Mouse (Mus musculus) intestine, embryonic 15.5 days (tissue): ENCODE results near the gene Cenpl. TPM values are rescaled to one million over a fixed set of nuclear protein-coding genes. Genes with fewer than 3 reads are reported as not detected.

Experiments
- ATAC-seq: fragments of 200-750 bp; cut with Nextera tagmentation; 2 replicates; pipeline ENCODE4 v1.8.0; 2017; ENCODE audit warnings: moderate TSS enrichment, moderate library complexity
- H3K27ac ChIP-seq: fragments of 300-500 bp; sonication (generic); 2 replicates; pipeline ENCODE4 v1.5.1; 2015; ENCODE audit warnings: mild to moderate bottlenecking, inconsistent platforms
- H3K27me3 ChIP-seq: fragments of 300-500 bp; sonication (generic); replicated peaks from 2 replicates; pipeline ENCODE4 v1.6.1; 2015; ENCODE audit warnings: inconsistent platforms
- H3K36me3 ChIP-seq: fragments of 300-500 bp; sonication (generic); 2 replicates; pipeline ENCODE4 v1.6.1; 2015; ENCODE audit warnings: inconsistent platforms
- H3K4me1 ChIP-seq: fragments of 300-500 bp; sonication (generic); replicated peaks from 2 replicates; pipeline ENCODE4 v1.6.1; 2015; ENCODE audit warnings: inconsistent platforms
- H3K4me2 ChIP-seq: fragments of 300-500 bp; sonication (generic); replicated peaks from 2 replicates; pipeline ENCODE4 v1.6.1; 2015; ENCODE audit warnings: mild to moderate bottlenecking, inconsistent platforms
- H3K4me3 ChIP-seq: fragments of 300-500 bp; sonication (generic); replicated peaks from 2 replicates; pipeline ENCODE4 v1.5.1; 2015; ENCODE audit warnings: inconsistent platforms
- H3K9ac ChIP-seq: fragments of 300-500 bp; sonication (generic); 2 replicates; pipeline ENCODE4 v1.6.1; 2015; ENCODE audit warnings: inconsistent platforms
- H3K9me3 ChIP-seq: fragments of 300-500 bp; sonication (generic); 2 replicates; pipeline ENCODE4 v1.6.1; 2016; ENCODE audit warnings: inconsistent platforms
- whole genome bisulfite sequencing: fragments of 180-500 bp; shearing (Covaris S2); methylation state at CpG from one replicate; pipeline ENCODE4 v1.1.7; 2015; 5-methylcytosine and 5-hydroxymethylcytosine counted together
- polyA plus RNA-seq: library from polyadenylated mRNA; unstranded; fragments of >200 nt; fragmentation: Nextera tagmentation; extraction: Ambion mirVana; gene quantifications from 2 replicates; pipeline ENCODE4 v1.2.1, GENCODE M21; 2015

The Cenpl gene
- polyA plus RNA-seq, 1 experiment from 2014 or later = 27.5 TPM

GRCm38 (mm10) chr1:161057164-161057563, 13.3 kb upstream of the Cenpl start:
- WGBS = 97% methylated on average over 1 of the region's 1 CpGs

GRCm38 (mm10) chr1:161063351-161063750, 7.2 kb upstream of the Cenpl start:
- no peak overlapping the region for H3K9ac ChIP-seq
- H3K27me3 ChIP-seq = no peaks in the 10 kb centered on the region
- H3K4me3 ChIP-seq = no peak overlapping the region
- no peaks in the 10 kb centered on the region for H3K36me3 ChIP-seq
- 79% methylated on average over 1 of the region's 1 CpGs for WGBS
- no peaks in the 10 kb centered on the region for H3K4me1 ChIP-seq
- no peak overlapping the region for H3K4me2 ChIP-seq
- no peak overlapping the region for H3K27ac ChIP-seq
- no peak for ATAC-seq
- H3K9me3 ChIP-seq = no peaks in the 10 kb centered on the region

More at GRCm38 (mm10) chr1:161057164-161057563, 13.3 kb upstream of the Cenpl start:
- Histone ChIP-seq H3K27me3 (no peaks in the 10 kb centered on the region), H3K36me3 (no peaks in the 10 kb centered on the region), H3K9me3 (no peaks in the 10 kb centered on the region), H3K4me2 (no peak overlapping the region), H3K9ac (no peak overlapping the region), H3K4me3 (no peak overlapping the region), H3K27ac (no peak overlapping the region), H3K4me1 (no peaks in the 10 kb centered on the region)
- ATAC-seq = no peak

- 0% methylated on average over 12 of the region's 12 CpGs for WGBS
- H3K27ac ChIP-seq = peak overlapping the region; percentile 75; the same call in 1 of the 2 replicates
Measured at GRCm38 (mm10) chr1:161071272-161071620, 733 bp downstream of the Cenpl start.

DNA sequence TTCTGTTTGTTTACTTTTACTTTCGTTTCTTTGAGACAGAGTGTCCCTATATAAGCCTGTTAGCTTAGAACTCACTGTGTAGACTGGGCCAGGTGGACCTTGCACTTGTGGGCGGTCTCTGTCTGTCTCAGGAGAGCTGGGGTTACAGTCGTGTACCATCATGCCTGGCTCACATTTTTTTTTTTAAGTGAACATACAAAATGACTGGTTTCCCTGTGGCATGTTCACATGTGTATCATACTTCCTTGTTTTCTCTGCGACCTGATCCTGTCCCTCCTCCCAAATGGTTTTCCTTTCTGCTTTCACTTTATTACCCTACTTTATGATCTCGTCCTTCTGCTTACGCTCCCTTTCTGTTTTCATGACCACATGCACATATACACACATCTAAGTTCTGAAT, 5.7 kb downstream of the Cenpl start:
- peak; percentile 88 for ATAC-seq
- no peaks in the 10 kb centered on the region for H3K27me3 ChIP-seq
- H3K4me3 ChIP-seq = no peak overlapping the region
- H3K4me2 ChIP-seq = no peak overlapping the region; the same call in 1 of the 2 replicates
- H3K4me1 ChIP-seq = peaks cover 20% of the 10 kb centered on the region
- 62% methylated on average over 6 of the region's 6 CpGs for WGBS
- H3K9ac ChIP-seq = no peak overlapping the region
- H3K9me3 ChIP-seq = no peaks in the 10 kb centered on the region
- H3K27ac ChIP-seq = no peak overlapping the region
- peaks cover 4% of the 10 kb centered on the region; the same call in 1 of the 2 replicates for H3K36me3 ChIP-seq

More at GRCm38 (mm10) chr1:161071272-161071620, 733 bp downstream of the Cenpl start:
- Histone ChIP-seq H3K4me1 (peaks cover 20% of the 10 kb centered on the region), H3K4me3 (peak overlapping the region; percentile 79), H3K36me3 (no peaks in the 10 kb centered on the region), H3K4me2 (peak overlapping the region; percentile 78), H3K9ac (peak overlapping the region; percentile 77), H3K9me3 (no peaks in the 10 kb centered on the region), H3K27me3 (no peaks in the 10 kb centered on the region)
- ATAC-seq = no peak

DNA sequence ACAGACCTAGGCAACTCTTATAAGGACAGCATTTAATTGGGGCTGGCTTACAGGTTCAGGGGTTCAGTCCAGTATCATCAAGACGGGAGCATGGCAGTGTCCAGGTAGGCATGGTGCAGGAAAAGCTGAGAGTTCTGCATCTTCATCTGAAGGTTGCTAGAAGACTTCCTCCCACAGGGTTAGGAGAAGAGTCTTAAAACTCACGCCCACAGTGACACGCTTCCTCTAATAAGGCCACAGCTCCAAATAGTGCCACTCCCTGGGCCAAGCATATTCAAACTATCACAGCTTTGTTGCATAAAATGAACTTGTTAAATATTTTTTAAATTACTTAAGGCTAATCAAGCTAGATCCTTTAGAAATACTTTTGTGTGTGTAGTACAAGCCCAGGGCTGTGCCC, 6.7 kb downstream of the Cenpl start:
- 93% methylated on average over 3 of the region's 3 CpGs for WGBS
- Histone ChIP-seq H3K4me3 (no peak overlapping the region), H3K4me2 (no peak overlapping the region), H3K9ac (no peak overlapping the region), H3K27me3 (no peaks in the 10 kb centered on the region), H3K9me3 (no peaks in the 10 kb centered on the region), H3K27ac (no peak overlapping the region), H3K36me3 (peaks cover 6% of the 10 kb centered on the region; the same call in 1 of the 2 replicates), H3K4me1 (peaks cover 16% of the 10 kb centered on the region)
- no peak for ATAC-seq

- H3K4me1 ChIP-seq = no peaks in the 10 kb centered on the region
- no peaks in the 10 kb centered on the region for H3K9me3 ChIP-seq
- no peaks in the 10 kb centered on the region for H3K27me3 ChIP-seq
- no peak overlapping the region for H3K27ac ChIP-seq
- H3K4me3 ChIP-seq = no peak overlapping the region
- WGBS = 99% methylated on average over 4 of the region's 4 CpGs
- no peaks in the 10 kb centered on the region for H3K36me3 ChIP-seq
- no peak overlapping the region for H3K9ac ChIP-seq
- ATAC-seq = no peak
- H3K4me2 ChIP-seq = no peak overlapping the region
Measured at GRCm38 (mm10) chr1:161099721-161100405, 29.4 kb downstream of the Cenpl start.

DNA sequence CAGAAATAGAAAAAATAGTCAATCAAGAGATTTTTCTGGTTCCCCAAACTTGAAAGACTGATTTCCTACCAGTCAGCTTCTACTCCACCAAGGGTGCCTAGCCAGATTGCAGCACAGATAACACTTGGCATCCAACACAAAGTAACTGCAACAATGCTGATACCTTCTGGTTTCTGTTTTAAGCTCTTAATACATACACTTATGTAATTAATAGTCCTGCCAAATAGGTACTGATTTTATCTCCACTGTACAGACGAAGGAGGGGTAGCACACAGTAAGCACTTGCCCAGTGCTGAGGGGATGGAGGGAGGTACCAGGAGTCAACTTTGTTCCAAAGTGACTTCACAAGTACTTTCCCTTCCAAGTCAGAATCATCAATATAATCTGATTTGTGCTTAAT, 33.3 kb downstream of the Cenpl start:
- no peaks in the 10 kb centered on the region for H3K9me3 ChIP-seq
- no peak overlapping the region for H3K9ac ChIP-seq
- peaks cover 2% of the 10 kb centered on the region; the same call in 1 of the 2 replicates for H3K36me3 ChIP-seq
- no peaks in the 10 kb centered on the region for H3K27me3 ChIP-seq
- H3K4me2 ChIP-seq = no peak overlapping the region
- no peak overlapping the region for H3K4me3 ChIP-seq
- 75% methylated on average over 1 of the region's 1 CpGs for WGBS
- ATAC-seq = no peak
- H3K4me1 ChIP-seq = no peaks in the 10 kb centered on the region
- no peak overlapping the region for H3K27ac ChIP-seq

DNA sequence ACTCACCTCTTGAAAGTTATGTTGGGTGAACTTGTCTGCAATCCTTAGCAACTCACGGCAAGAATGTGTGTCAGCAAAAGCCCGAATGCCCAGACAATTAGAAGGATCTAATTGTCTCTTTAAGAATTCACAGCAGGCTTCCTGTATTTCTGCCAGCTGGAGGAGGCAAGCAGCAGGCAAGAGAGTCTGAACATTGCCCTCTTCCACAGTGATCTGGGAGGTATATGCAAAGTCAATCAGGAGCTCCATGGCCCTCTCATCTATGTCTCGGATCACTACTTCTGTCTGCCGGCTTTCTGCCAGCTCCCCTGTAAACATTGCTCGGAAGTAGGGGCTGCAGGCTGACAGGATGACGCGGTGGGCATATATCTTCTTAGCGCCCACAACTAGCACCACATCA, 38.7 kb downstream of the Cenpl start:
- peaks cover 8% of the 10 kb centered on the region; the same call in 1 of the 2 replicates for H3K36me3 ChIP-seq
- no peaks in the 10 kb centered on the region for H3K4me1 ChIP-seq
- ATAC-seq = no peak
- H3K27ac ChIP-seq = no peak overlapping the region
- H3K27me3 ChIP-seq = no peaks in the 10 kb centered on the region
- H3K9me3 ChIP-seq = no peaks in the 10 kb centered on the region
- H3K4me3 ChIP-seq = no peak overlapping the region
- no peak overlapping the region for H3K9ac ChIP-seq
- 79% methylated on average over 8 of the region's 8 CpGs for WGBS
- H3K4me2 ChIP-seq = no peak overlapping the region

- Histone ChIP-seq H3K9ac (no peak overlapping the region), H3K4me3 (no peak overlapping the region), H3K9me3 (no peaks in the 10 kb centered on the region), H3K4me1 (no peaks in the 10 kb centered on the region), H3K27ac (no peak overlapping the region), H3K36me3 (no peaks in the 10 kb centered on the region; the same call in 1 of the 2 replicates), H3K27me3 (no peaks in the 10 kb centered on the region), H3K4me2 (no peak overlapping the region)
- ATAC-seq = peak; percentile 43; the same call in 1 of the 2 replicates
Measured at GRCm38 (mm10) chr1:161114591-161114990, 44.1 kb downstream of the Cenpl start.

DNA sequence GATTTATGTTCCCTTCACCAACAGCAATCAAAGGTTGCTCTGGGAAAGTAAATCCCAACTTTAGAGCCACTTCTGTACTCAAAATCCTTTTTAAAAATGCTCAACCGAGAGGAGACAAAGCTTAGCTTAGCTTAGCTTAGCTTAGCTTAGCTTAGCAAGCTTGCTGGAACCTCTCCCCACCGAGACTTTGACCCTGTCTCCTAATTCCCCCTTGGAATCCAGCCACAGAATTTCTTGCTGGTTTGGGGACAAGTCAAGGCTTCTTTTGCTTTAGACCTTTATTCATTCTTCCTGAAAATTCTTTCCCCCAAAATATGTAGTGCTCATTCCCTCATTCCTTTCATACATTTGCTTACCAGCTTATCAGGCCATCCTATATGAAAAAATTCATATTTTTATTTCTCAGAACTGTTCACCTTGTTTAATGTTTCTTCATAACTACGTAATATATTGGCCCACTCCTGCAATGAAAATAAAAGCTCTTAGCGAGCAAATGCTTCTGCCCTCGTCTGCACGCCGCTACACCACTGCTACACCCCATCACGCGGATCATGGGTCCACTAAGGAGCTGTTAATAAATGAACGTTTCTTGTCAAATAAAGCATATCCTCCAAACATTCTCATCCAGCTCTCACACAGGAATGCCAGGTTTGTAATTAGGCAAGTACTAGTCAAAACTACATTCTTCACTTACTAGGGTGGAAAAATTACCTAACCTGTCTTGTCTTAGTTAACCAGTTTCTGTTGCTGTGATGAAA, 52.3 kb downstream of the Cenpl start:
- H3K4me3 ChIP-seq = no peak overlapping the region
- H3K27ac ChIP-seq = no peak overlapping the region
- no peaks in the 10 kb centered on the region for H3K36me3 ChIP-seq
- no peaks in the 10 kb centered on the region for H3K4me1 ChIP-seq
- no peaks in the 10 kb centered on the region for H3K9me3 ChIP-seq
- H3K27me3 ChIP-seq = no peaks in the 10 kb centered on the region
- no peak for ATAC-seq
- no peak overlapping the region for H3K9ac ChIP-seq
- 88% methylated on average over 10 of the region's 10 CpGs for WGBS
- no peak overlapping the region for H3K4me2 ChIP-seq

DNA sequence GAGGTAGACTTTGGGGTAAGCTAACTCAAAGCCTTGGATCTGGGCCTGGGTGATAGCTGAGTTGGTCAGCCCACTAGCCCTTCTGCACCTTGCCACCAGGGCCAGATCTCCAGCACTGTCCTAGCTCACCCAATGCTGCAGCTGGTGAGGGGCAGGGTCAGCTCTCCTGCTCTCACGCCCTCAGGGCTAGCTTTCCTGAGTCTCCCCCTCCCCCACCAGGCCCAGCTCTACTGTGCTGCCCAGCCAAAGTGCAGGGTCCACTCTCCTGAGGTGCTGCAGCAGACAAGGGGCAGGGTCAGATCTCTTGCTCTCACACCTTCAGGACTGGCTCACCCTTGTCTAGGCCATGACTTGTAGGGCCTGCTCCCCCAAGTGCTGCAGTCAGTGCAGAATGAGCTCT, 55.9 kb downstream of the Cenpl start:
- Histone ChIP-seq H3K4me3 (no peak overlapping the region), H3K27ac (no peak overlapping the region), H3K27me3 (no peaks in the 10 kb centered on the region), H3K36me3 (no peaks in the 10 kb centered on the region), H3K4me2 (no peak overlapping the region), H3K9me3 (no peaks in the 10 kb centered on the region), H3K4me1 (no peaks in the 10 kb centered on the region), H3K9ac (no peak overlapping the region)
- WGBS = 81% methylated on average over 1 of the region's 1 CpGs
- no peak for ATAC-seq

DNA sequence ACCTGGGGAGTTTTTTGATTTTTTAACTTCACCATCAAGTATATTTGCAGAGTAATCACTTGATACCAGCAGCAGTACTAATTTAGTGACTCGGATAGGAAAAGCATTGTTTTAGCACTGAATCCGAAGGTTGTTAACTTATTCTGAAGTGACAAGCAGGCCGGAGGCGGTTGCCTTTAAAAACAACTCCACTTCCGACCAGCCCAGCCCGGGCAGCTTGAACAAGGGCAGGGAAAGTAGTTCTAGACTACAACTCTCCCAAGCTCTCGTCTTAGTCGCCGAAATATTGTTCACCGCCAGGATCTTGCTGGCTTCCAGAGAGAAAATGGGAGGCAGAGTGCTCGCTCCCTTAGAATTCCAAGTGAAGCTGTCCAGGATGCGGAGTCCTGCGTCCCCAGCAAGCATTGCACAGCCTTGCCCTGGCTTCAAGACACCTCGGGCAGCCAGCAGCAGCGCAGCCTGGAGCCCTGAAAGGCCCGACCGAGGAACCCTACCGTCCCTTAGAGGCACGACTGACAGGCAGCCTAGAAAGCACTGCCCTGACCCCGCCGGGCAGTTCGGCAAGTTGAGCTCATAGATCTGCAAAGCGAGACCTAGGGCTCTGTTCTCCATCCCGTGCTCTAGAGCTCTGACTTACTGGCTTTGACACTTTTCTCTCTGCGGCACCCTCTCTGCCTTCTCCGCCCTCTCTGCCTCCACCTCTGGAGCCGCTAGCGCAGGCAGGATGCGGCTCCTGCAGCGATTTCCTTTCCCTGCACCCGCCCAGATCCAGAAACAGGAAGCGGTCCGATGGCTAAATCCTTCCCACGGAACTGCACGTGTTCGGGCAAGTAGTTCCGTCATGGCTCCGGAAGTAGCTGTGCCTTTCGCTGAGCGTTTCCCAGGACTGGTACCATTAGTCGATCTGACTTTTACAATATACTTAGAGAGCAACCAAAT, 60.5 kb downstream of the Cenpl start, which contains the start of gene Klhl20:
Gene Klhl20, minus strand, starts transcription at position 786 of the 939 bp plus-strand sequence.
- ATAC-seq = peak; percentile 98
- Histone ChIP-seq H3K4me2 (peak within 1 kb of the TSS; percentile 67), H3K9ac (peak within 1 kb of the TSS; percentile 81), H3K9me3 (no peaks in the 10 kb centered on the region), H3K27me3 (no peaks in the 10 kb centered on the region), H3K36me3 (no peaks in the 10 kb centered on the region), H3K4me3 (peak within 1 kb of the TSS; percentile 73), H3K4me1 (no peaks in the 10 kb centered on the region), H3K27ac (peak within 1 kb of the TSS; percentile 86)
- under 1% methylated on average over 41 of the region's 41 CpGs for WGBS
